Mouse (Mus musculus): ENCODE measurements around the gene Cemip2.

Gene Cemip2

GRCm38 (mm10) chr19:21779106-21779505 is 964 bp downstream of the Cemip2 start:
- DNase-seq (ENCODE audit: low spot score in 2 of 2) = no peak

- DNase-seq (ENCODE audit: low spot score in 2 of 2) = no peak
Measured at GRCm38 (mm10) chr19:21780663-21781062, 2.5 kb downstream of the Cemip2 start.

DNA sequence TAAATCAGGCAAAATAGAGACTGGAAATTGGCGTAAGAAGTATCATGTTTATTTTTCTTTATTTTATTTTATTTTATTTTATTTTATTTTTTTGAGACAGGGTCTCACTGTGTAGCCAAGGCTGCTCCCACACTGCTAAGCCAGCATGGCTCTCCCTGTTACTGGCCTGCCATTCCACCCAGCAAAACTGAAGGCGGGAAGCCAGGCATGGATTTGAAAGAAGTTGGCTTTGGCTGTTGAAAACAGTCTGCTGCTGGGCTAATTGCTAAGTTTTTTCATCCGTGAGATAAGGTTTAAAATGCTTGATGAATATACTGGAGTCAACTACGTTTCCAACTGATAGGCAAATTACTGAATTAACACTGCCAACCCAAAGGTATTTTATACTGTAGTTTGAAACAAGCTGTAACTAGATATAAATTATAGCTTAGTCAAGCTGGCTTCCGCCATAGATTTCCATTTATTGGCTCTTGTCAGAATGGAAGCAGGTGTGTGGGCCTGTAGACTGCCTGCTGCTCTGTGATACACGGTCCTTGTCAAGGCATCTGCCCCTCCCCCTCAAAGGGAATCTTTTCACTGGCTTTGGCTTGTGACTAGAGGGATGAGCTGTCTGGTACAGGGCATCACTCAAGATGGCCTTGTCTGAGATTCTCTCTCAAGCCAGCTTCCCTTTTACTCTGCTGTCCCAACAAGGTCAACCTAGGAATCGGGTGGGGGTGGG is 3.1 kb downstream of the Cemip2 start:
- DNase-seq (ENCODE audit: low spot score in 2 of 2) = no peak

DNA sequence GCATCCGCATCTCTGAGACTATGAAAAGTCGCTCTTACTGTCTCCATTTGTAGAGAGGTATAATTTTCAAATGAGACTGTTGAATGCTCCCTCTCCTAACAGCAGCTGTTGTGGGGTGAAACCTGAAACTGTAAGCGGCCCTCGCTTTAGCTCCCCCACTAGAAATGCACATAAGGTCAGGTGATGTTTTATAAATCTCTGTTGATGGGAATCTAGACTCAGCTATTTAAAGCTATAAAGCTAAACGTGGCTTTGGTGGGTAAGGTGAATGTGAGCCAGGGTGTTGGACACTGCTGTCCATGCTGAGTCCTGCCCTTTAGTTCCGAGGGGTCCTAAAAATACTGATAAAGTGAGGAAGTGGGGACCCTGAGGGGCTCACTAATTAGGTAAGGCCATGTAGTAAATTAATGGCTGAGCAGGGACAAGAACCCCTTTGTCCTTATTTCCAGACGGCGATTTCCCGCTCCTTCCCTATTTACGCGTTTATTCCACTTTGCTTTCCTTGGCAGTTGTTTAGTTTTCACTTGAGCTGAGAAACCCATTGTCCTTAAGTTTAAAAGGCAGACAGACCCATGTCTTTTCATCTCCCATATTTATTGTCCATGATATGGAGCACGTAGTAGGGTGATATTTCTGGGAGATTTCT is 3.8 kb downstream of the Cemip2 start:
- DNase-seq (ENCODE audit: low spot score in 2 of 2) = no peak

- DNase-seq (ENCODE audit: low spot score in 2 of 2) = no peak
Measured at GRCm38 (mm10) chr19:21783717-21784116, 5.6 kb downstream of the Cemip2 start.

GRCm38 (mm10) chr19:21784331-21785131 is 6.4 kb downstream of the Cemip2 start:
- no peak for DNase-seq (ENCODE audit: low spot score in 2 of 2)

DNA sequence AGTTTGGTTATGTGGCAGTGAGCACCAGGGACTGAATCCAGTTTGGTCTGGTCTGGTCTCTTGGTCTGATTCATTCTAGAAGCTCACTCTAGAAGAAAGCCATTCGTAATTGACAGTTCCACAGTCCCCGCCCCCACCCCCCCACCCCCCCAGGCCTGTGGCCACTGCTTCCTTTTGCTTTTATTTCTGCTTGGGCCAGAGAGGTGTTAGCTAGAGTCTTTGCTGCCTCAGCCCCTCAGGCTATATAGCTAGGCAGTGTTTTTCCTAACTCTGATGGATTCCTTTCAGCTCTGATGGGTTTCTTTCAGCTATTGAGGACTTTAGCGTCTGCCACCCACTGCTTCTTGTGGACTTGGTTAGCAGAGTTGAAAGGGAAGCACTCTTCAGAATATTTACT is 7.0 kb downstream of the Cemip2 start:
- DNase-seq (ENCODE audit: low spot score in 2 of 2) = no peak

DNA sequence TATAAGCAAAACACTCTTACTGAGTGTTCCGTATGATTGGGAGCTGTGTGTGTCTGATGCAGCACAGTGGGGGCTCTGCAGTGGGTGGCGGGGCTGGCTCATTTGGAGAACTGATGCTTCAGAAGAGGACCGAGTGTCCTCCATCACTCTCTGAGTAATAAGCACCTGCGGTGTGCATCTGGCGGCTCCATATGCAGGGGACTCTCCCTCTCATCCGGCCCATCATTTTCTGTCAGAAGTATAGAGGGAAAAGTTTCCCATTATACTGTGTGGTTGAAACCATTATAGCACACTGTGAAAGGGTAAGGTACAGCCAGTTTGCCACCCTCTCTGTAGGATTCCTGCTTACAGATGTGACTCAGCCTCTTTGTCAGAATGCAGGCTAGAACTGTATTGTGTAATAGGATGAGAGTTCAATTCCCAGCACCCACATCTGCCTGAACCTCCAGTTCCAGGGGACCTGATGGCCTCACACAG is 8.9 kb downstream of the Cemip2 start:
- no peak for DNase-seq (ENCODE audit: low spot score in 2 of 2)

- no peak for DNase-seq (ENCODE audit: low spot score in 2 of 2)
Measured at GRCm38 (mm10) chr19:21788999-21789398, 10.9 kb downstream of the Cemip2 start.

DNA sequence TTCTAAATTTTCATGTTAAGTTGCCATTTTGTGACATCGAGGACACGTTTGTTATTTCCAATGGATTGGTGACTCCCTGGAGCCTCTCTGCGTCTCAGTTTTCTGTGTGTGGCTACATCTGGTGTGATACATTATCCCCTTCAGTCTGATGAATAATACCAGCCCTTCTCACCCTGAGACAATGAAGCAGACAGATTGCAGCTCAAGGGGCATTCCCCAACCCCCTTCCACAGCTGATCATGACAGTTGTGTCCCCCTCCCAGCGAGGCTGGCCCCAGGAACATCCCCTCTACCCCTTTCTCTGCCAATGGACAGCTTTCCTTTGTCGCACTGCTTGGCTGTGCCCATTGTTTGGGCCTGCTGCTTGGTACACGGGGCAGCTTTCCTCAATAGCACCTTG is 11.5 kb downstream of the Cemip2 start:
- DNase-seq (ENCODE audit: low spot score in 2 of 2) = no peak

- no peak for DNase-seq (ENCODE audit: low spot score in 2 of 2)
Measured at GRCm38 (mm10) chr19:21791386-21791785, 13.2 kb downstream of the Cemip2 start.

GRCm38 (mm10) chr19:21791826-21792225 is 13.7 kb downstream of the Cemip2 start:
- DNase-seq (ENCODE audit: low spot score in 2 of 2) = no peak

DNA sequence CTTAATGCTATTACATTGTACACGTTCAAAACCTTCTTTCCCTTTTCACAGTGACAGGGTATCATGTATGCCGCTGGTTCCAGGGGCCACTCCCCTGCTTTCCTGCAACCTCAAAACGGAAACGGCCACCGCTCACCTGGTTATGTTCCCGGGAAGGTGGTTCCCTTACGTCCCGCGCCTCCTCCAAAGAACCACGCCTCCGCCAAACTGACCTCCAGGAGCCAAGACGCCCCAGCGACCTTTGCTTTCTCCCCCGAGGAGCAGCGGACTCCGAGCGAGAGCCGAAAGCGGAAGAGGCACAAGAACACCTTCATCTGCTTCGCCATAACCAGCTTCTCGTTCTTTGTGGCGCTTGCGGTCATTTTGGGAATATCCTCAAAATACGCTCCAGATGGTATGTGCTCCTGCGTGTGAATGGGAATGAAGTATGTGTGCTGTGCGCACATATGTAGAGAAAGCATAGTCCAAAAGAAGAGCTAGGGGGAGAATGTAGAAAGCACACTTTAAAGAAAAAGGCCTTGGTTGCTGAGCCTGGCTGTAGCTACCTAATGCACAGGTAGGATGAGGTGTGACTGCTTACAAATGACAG is 14.5 kb downstream of the Cemip2 start:
- DNase-seq (ENCODE audit: low spot score in 2 of 2) = no peak

DNA sequence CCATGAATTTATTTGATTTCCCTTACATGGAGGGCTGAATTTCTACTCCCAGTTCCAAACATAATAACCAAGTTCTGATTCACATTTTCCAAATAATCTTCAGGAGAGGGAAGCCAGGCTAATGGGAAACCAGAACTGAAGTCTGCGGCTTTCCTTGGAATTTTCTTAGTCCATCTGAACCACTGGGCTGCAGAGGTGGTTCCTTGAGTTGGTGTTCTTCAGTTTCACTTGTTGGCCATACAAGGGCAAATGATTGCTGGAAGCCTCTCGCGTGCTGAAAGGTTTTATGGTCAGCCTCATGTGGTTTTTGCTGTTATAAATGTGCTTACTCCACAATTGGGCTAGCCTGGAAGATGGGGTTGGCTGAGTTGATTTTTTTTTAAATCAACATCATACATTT is 16.4 kb downstream of the Cemip2 start:
- no peak for DNase-seq (ENCODE audit: low spot score in 2 of 2)

GRCm38 (mm10) chr19:21796333-21796732 is 18.2 kb downstream of the Cemip2 start:
- no peak for DNase-seq (ENCODE audit: low spot score in 2 of 2)

DNA sequence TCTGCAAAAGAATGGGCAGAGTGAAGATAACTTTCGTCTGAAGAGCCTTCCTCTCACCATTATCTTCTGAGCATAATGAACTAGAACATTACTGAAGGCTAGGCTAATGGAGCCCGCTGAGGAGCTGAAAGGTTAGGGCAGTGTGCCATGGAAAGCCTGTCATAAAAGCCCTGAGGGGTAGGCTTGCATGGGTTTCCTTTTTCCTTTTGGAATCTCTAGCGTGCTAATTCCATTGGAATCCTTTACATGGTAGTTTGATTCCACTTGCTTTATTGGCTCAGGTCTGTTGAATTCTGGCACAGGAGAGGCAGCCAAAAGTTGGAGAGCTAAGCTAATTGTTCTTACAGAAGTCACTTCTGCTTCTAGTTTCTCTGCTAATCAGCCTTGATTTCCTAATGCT is 20.6 kb downstream of the Cemip2 start:
- no peak for DNase-seq (ENCODE audit: low spot score in 2 of 2)

DNA sequence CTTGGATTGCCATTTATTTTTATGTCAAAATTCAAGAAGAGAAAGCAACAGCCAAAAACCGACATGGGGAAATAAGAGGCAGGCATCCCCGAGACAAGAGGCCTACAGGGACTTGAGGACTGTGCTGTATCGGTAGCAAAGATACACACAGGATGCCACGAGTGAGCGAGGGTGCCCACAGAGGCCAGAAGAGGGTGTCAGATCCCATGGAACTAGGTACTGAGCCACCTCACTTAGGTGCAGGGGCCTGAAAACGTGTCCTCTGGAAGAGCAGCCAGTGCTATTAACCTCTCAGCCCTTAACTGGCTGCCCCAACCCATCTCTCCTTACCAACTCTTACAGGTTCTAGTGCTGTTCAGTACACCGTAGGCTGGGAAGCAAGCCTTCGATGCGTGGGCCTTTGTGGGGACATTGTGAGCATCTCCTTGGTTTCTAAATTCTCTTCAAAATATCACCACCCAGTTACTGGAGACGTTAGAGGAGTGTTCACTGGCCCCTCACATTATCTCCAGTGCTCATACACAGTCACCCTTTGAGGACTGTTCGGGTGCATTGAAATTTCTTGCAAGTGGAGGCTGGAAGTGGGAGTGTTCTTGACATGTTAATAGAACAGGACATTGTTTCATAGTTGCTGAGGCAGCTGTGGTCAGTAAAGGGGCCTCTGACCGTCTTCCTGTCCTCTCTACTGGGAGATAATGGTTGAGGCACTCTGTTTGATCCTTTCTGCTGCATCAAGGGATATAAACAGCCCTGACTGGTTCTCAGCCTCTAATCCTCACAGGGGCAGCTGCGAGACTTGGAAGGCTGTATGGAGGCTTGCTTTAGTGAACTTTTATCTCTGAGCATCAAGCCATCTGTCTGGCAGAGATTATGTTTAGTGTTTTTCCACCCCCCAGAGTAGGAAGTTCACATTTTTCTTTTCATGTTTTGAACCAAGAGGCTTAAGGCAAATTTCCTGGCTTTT is 21.6 kb downstream of the Cemip2 start:
- DNase-seq (ENCODE audit: low spot score in 2 of 2) = peak; percentile 17 to 28

- no peak for DNase-seq (ENCODE audit: low spot score in 2 of 2)
Measured at GRCm38 (mm10) chr19:21804488-21804887, 26.3 kb downstream of the Cemip2 start.

GRCm38 (mm10) chr19:21805305-21805704 is 27.2 kb downstream of the Cemip2 start:
- DNase-seq (ENCODE audit: low spot score in 2 of 2) = no peak

DNA sequence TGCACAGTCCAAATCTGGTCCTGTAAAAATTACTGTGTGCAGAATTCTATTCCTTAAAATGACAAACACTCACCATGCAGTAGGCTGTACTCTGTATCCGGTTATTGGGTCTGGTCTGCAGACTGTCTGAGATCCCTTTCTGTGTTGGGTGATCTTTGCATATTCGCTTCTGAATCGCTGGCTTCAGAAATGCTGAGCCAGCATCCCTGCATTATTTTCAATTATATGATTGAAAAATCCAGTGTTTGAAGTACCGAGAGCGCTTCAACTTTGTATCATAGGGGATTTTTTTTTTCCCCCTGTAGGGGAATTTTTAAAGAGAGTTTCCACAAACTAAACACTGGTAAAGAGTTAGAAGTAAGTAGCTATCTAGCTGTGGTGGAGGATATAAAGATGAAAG is 32.0 kb downstream of the Cemip2 start:
- no peak for DNase-seq (ENCODE audit: low spot score in 2 of 2)

DNA sequence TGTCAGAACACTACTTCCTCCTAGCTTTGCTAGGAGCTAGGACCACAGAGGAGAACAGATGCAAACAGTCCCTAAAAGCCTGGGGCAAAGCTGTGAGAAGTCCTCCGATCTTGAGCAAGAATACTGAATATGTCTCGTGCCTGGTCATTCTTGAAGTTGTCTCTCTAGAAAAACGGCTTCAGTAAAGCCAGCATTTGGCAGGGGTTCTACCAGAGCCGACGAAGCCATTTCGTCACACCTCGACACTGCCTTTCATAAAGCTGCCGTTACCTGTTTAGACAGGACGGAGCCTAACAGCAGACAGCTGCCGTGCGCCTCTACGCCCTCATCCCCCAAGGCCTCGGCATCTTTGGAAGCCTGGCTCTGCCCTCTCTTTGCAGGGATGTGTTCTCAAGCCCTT is 35.4 kb downstream of the Cemip2 start:
- no peak for DNase-seq (ENCODE audit: low spot score in 2 of 2)
